Mouse (Mus musculus) forebrain, embryonic 12.5 days (tissue): Measurements from ENCODE around the gene Slc31a1. TPM values are rescaled to one million over a fixed set of nuclear protein-coding genes. Genes with fewer than 3 reads are reported as not detected.

Experiments used
- ATAC-seq: fragments of 200-750 bp; cut with Nextera tagmentation; 2 replicates; pipeline ENCODE4 v1.8.0; 2017; ENCODE audit warnings: moderate TSS enrichment; ENCODE audit not compliant: low FRiP score
- H3K27ac ChIP-seq: fragments of 300-500 bp; sonication (generic); 2 replicates; pipeline ENCODE4 v1.5.1; 2016; ENCODE audit warnings: mild to moderate bottlenecking
- H3K27me3 ChIP-seq: fragments of 300-500 bp; sonication (generic); 2 replicates; pipeline ENCODE4 v1.6.1; 2016; ENCODE audit warnings: mild to moderate bottlenecking
- H3K36me3 ChIP-seq: fragments of 300-500 bp; sonication (generic); replicated peaks from 2 replicates; pipeline ENCODE4 v1.6.1; 2016; ENCODE audit warnings: mild to moderate bottlenecking
- H3K4me1 ChIP-seq: fragments of 300-500 bp; sonication (generic); 2 replicates; pipeline ENCODE4 v1.6.1; 2016
- H3K4me2 ChIP-seq: fragments of 300-500 bp; sonication (generic); 2 replicates; pipeline ENCODE4 v1.6.1; 2016; ENCODE audit warnings: mild to moderate bottlenecking, moderate library complexity
- H3K4me3 ChIP-seq: fragments of 300-500 bp; sonication (generic); replicated peaks from 2 replicates; pipeline ENCODE4 v1.5.1; 2016; ENCODE audit warnings: mild to moderate bottlenecking
- H3K9ac ChIP-seq: fragments of 300-500 bp; sonication (generic); 2 replicates; pipeline ENCODE4 v1.6.1; 2016; ENCODE audit warnings: mild to moderate bottlenecking
- H3K9me3 ChIP-seq: fragments of 300-500 bp; sonication (generic); 2 replicates; pipeline ENCODE4 v1.6.1; 2016
- WGBS: fragments of 180-500 bp; shearing (Covaris S2); methylation state at CpG from one replicate; pipeline ENCODE4 v1.1.7; 2016; 5-methylcytosine and 5-hydroxymethylcytosine counted together
- polyA plus RNA-seq: library from polyadenylated mRNA; unstranded; fragments of >200 nt; fragmentation: Nextera tagmentation; extraction: Ambion mirVana; gene quantifications from 2 replicates; pipeline ENCODE4 v1.2.1, GENCODE M21; 2016

Slc31a1 gene
- polyA plus RNA-seq, result 48.7 and 49.0 TPM in 2 replicates

- under 1% methylated on average over 51 of the region's 51 CpGs for WGBS
- ATAC-seq, result peak; percentile 100
- Histone ChIP-seq H3K9ac (peak within 1 kb of the TSS; percentile 72), H3K4me1 (peaks cover 25% of the 10 kb centered on the region), H3K4me2 (peak within 1 kb of the TSS; percentile 76), H3K27me3 (no peaks in the 10 kb centered on the region), H3K27ac (peak within 1 kb of the TSS; percentile 79), H3K36me3 (no peaks in the 10 kb centered on the region), H3K9me3 (no peaks in the 10 kb centered on the region), H3K4me3 (peak within 1 kb of the TSS; percentile 71)
These were observed at the start of gene Slc31a1, which contains the start of gene Fkbp15 for GRCm38 (mm10) chr4:62360088-62360804. TSS of gene Slc31a1 (plus strand) at chr4:62360727. TSS of gene Fkbp15 (minus strand) at chr4:62360548.

GRCm38 (mm10) chr4:62312821-62313220 is 47.7 kb upstream of the Slc31a1 start:
- WGBS, result 95% methylated on average over 2 of the region's 2 CpGs

GRCm38 (mm10) chr4:62313641-62314211 is 46.8 kb upstream of the Slc31a1 start:
- Histone ChIP-seq H3K9ac (no peak overlapping the region), H3K4me2 (no peak overlapping the region), H3K36me3 (peaks cover 26% of the 10 kb centered on the region), H3K27ac (no peak overlapping the region), H3K4me1 (no peaks in the 10 kb centered on the region), H3K4me3 (no peak overlapping the region), H3K9me3 (no peaks in the 10 kb centered on the region), H3K27me3 (no peaks in the 10 kb centered on the region)
- no peak for ATAC-seq
- 89% methylated on average over 9 of the region's 9 CpGs for WGBS

More at GRCm38 (mm10) chr4:62312821-62313220, 47.7 kb upstream of the Slc31a1 start:
- H3K27ac ChIP-seq, result no peak overlapping the region
- peaks cover 26% of the 10 kb centered on the region for H3K36me3 ChIP-seq
- H3K4me1 ChIP-seq, result no peaks in the 10 kb centered on the region
- H3K9ac ChIP-seq, result no peak overlapping the region
- no peaks in the 10 kb centered on the region for H3K9me3 ChIP-seq
- no peak overlapping the region for H3K4me3 ChIP-seq
- no peak overlapping the region for H3K4me2 ChIP-seq
- no peaks in the 10 kb centered on the region for H3K27me3 ChIP-seq
- ATAC-seq, result no peak

- no peak overlapping the region for H3K4me3 ChIP-seq
- no peak overlapping the region for H3K4me2 ChIP-seq
- peaks cover 32% of the 10 kb centered on the region for H3K36me3 ChIP-seq
- whole genome bisulfite sequencing, result 80% methylated on average over 3 of the region's 3 CpGs
- H3K9ac ChIP-seq, result no peak overlapping the region
- no peaks in the 10 kb centered on the region for H3K27me3 ChIP-seq
- H3K9me3 ChIP-seq, result no peaks in the 10 kb centered on the region
- no peak overlapping the region for H3K27ac ChIP-seq
- H3K4me1 ChIP-seq, result no peaks in the 10 kb centered on the region
- ATAC-seq, result no peak
These were observed 46.0 kb upstream of the Slc31a1 start for GRCm38 (mm10) chr4:62314516-62314915.

GRCm38 (mm10) chr4:62316456-62316855 is 44.1 kb upstream of the Slc31a1 start:
- Histone ChIP-seq H3K36me3 (peaks cover 41% of the 10 kb centered on the region), H3K9ac (no peak overlapping the region), H3K4me3 (no peak overlapping the region), H3K9me3 (no peaks in the 10 kb centered on the region), H3K27me3 (no peaks in the 10 kb centered on the region), H3K4me1 (no peaks in the 10 kb centered on the region), H3K27ac (no peak overlapping the region), H3K4me2 (no peak overlapping the region)
- ATAC-seq, result no peak
- 86% methylated on average over 2 of the region's 2 CpGs for WGBS

- Histone ChIP-seq H3K27me3 (no peaks in the 10 kb centered on the region), H3K9ac (no peak overlapping the region), H3K27ac (no peak overlapping the region), H3K9me3 (no peaks in the 10 kb centered on the region), H3K4me2 (no peak overlapping the region), H3K4me3 (no peak overlapping the region), H3K4me1 (no peaks in the 10 kb centered on the region), H3K36me3 (peaks cover 49% of the 10 kb centered on the region)
- 88% methylated on average over 1 of the region's 1 CpGs for whole genome bisulfite sequencing
- ATAC-seq, result no peak
These were observed 42.2 kb upstream of the Slc31a1 start for GRCm38 (mm10) chr4:62318294-62318693.

- H3K4me2 ChIP-seq, result no peak overlapping the region
- ATAC-seq, result no peak
- H3K27me3 ChIP-seq, result no peaks in the 10 kb centered on the region
- H3K4me1 ChIP-seq, result no peaks in the 10 kb centered on the region
- H3K36me3 ChIP-seq, result peaks cover 71% of the 10 kb centered on the region
- H3K27ac ChIP-seq, result no peak overlapping the region
- H3K4me3 ChIP-seq, result no peak overlapping the region
- 94% methylated on average over 3 of the region's 3 CpGs for WGBS
- H3K9me3 ChIP-seq, result no peaks in the 10 kb centered on the region
- H3K9ac ChIP-seq, result no peak overlapping the region
These were observed 37.8 kb upstream of the Slc31a1 start for GRCm38 (mm10) chr4:62322684-62323083.

- no peaks in the 10 kb centered on the region for H3K9me3 ChIP-seq
- H3K4me3 ChIP-seq, result no peak overlapping the region
- H3K36me3 ChIP-seq, result peaks cover 64% of the 10 kb centered on the region
- no peaks in the 10 kb centered on the region for H3K4me1 ChIP-seq
- no peak for ATAC-seq
- no peak overlapping the region for H3K9ac ChIP-seq
- H3K27ac ChIP-seq, result no peak overlapping the region
- H3K27me3 ChIP-seq, result no peaks in the 10 kb centered on the region
- no peak overlapping the region for H3K4me2 ChIP-seq
These were observed 34.4 kb upstream of the Slc31a1 start for GRCm38 (mm10) chr4:62326111-62326510.

- Histone ChIP-seq H3K9me3 (no peaks in the 10 kb centered on the region), H3K4me2 (no peak overlapping the region), H3K9ac (no peak overlapping the region), H3K36me3 (peaks cover 49% of the 10 kb centered on the region), H3K4me3 (no peak overlapping the region), H3K27me3 (no peaks in the 10 kb centered on the region), H3K4me1 (no peaks in the 10 kb centered on the region), H3K27ac (no peak overlapping the region)
- ATAC-seq, result no peak
- WGBS, result 90% methylated on average over 6 of the region's 6 CpGs
These were observed 31.4 kb upstream of the Slc31a1 start for GRCm38 (mm10) chr4:62328941-62329660.

- Histone ChIP-seq H3K4me2 (no peak overlapping the region), H3K4me1 (no peaks in the 10 kb centered on the region), H3K36me3 (peaks cover 45% of the 10 kb centered on the region), H3K27me3 (no peaks in the 10 kb centered on the region), H3K9me3 (no peaks in the 10 kb centered on the region), H3K27ac (no peak overlapping the region), H3K4me3 (no peak overlapping the region), H3K9ac (no peak overlapping the region)
- 88% methylated on average over 5 of the region's 5 CpGs for WGBS
- no peak for ATAC-seq
These were observed 28.6 kb upstream of the Slc31a1 start for GRCm38 (mm10) chr4:62331977-62332376.

GRCm38 (mm10) chr4:62338536-62338935 is 22.0 kb upstream of the Slc31a1 start:
- Histone ChIP-seq H3K4me3 (no peak overlapping the region), H3K36me3 (peaks cover 22% of the 10 kb centered on the region), H3K27ac (no peak overlapping the region), H3K4me2 (no peak overlapping the region), H3K9me3 (no peaks in the 10 kb centered on the region), H3K27me3 (no peaks in the 10 kb centered on the region), H3K4me1 (no peaks in the 10 kb centered on the region), H3K9ac (no peak overlapping the region)
- WGBS, result 88% methylated on average over 5 of the region's 5 CpGs
- ATAC-seq, result no peak

GRCm38 (mm10) chr4:62344000-62344399 is 16.5 kb upstream of the Slc31a1 start:
- no peak overlapping the region for H3K4me2 ChIP-seq
- no peak overlapping the region for H3K27ac ChIP-seq
- no peak overlapping the region for H3K9ac ChIP-seq
- H3K4me3 ChIP-seq, result no peak overlapping the region
- WGBS, result 100% methylated on average over 1 of the region's 1 CpGs
- H3K9me3 ChIP-seq, result no peaks in the 10 kb centered on the region
- H3K27me3 ChIP-seq, result no peaks in the 10 kb centered on the region
- peaks cover 14% of the 10 kb centered on the region for H3K36me3 ChIP-seq
- H3K4me1 ChIP-seq, result no peaks in the 10 kb centered on the region
- ATAC-seq, result no peak
